Mouse (Mus musculus): ENCODE results near the gene Fam234b.

GRCm38 (mm10) chr6:135269626-135270025 lies 71.8 kb downstream of the Fam234b start:
- TF ChIP-seq ZC3H11A (IDR thresholded peaks at IDR 0.05; ENCODE audit: borderline replicate concordance, low read depth, low read length) (no peak), HCFC1 (IDR thresholded peaks at IDR 0.05; ENCODE audit: borderline replicate concordance, insufficient read depth, low read length) (no peak)
